Mouse (Mus musculus): ENCODE results near the gene Dcdc2b. TPM values are rescaled to one million over a fixed set of nuclear protein-coding genes. Genes with fewer than 3 reads are reported as not detected.
A peak's percentile ranks its signal among the peaks of the same experiment; 100 is the strongest.

Gene Dcdc2b
- total RNA-seq, 2 experiments from 2014 or later = 5.7 to 7.4 TPM

DNA sequence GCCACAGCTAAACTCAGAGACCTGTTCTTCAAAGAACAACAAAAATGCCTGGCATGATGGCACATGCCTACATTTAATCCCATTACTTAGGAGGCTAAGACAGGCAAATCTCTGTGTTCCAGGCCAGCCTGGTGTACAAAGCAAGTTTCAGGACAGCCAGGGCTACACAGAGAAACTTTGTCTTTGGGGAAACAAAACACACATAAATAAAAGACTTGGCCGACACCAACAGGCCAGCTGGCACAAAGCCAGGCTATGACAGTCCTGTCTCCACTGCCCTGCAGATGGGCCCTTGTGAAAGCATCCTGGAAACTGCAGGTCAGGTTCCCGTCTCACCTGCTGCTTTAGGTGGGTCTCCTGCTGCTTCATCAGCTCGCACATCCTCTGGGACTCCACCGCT, 16.9 kb upstream of the Dcdc2b start:
- peak overlapping the region; percentile 40; the same call in 1 of the 2 replicates for H3K27ac ChIP-seq
- H3K4me3 ChIP-seq = no peak overlapping the region
- DNase-seq (ENCODE audit: low spot score in 2 of 2) = no peak
- TF ChIP-seq CTCF (conservative IDR thresholded peaks at IDR 0.05) = no peak

DNA sequence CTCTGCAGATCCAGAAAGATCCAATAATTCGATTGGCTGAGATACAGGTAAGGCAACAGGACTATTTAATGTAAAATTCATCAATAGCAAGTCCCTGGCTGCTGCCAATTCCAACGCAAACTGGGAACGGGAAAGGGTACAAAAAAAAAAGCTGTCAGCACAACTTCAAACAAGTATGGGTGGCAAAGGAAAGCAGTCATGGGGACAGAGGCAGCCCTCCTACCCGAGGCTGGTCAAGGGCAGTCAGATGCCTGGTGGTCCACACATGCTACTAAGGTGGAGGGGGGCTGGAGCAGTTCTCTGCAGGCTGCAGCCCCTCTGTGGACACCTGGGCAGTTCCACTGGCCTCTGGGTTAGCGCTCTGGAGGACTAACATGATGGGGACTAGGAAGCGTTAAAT, 12.0 kb upstream of the Dcdc2b start:
- DNase-seq (ENCODE audit: low spot score in 2 of 2) = no peak
- Histone ChIP-seq H3K27ac (peak overlapping the region; percentile 98; the same call in 1 of the 2 replicates), H3K4me3 (no peak overlapping the region)
- TF ChIP-seq CTCF (conservative IDR thresholded peaks at IDR 0.05) = no peak

DNA sequence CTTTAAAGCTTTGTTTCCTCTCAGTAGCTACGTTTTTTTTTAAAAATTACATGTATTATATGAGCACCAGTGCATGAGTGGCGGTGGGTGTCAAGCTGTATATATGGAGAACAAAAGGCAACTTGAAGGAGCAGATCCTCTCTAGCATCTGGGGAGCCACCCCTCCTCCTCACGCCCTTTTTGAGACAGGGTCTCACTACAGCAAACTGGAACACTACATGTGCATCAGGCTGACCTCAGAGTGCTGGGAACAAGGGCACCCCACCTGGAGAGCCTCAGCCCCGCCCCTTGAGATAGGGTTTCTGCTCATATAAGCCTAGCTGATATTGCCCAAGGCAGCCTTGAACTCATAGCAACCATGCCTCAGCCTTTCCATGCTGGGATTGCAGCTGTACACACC, 11.4 kb upstream of the Dcdc2b start:
- Histone ChIP-seq H3K27ac (peak overlapping the region; percentile 98), H3K4me3 (no peak overlapping the region)
- no peak for TF ChIP-seq CTCF (conservative IDR thresholded peaks at IDR 0.05)
- no peak for DNase-seq (ENCODE audit: low spot score in 2 of 2)

DNA sequence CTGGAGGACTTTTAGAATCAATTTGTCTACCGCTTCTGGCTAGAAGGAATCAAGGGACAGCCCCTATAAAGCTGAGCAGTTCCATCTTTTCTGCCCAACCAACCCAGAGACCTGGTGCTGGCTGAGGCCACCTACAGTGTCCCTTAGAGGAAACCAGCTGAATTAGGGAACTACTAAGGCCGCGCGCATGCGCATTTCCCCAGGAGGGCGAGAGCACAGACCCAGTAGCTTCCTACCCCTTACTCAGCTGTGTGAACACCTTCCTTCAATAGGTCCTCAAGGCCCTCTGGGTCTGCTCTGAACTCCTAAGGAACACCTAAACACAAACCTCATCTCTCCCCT, 10.9 kb upstream of the Dcdc2b start:
- DNase-seq (ENCODE audit: low spot score in 2 of 2) = peak in 1 of 2 experiments; percentile 49
- Histone ChIP-seq H3K4me3 (peak overlapping the region; percentile 90), H3K27ac (peak overlapping the region; percentile 98)
- no peak for TF ChIP-seq CTCF (conservative IDR thresholded peaks at IDR 0.05)

DNA sequence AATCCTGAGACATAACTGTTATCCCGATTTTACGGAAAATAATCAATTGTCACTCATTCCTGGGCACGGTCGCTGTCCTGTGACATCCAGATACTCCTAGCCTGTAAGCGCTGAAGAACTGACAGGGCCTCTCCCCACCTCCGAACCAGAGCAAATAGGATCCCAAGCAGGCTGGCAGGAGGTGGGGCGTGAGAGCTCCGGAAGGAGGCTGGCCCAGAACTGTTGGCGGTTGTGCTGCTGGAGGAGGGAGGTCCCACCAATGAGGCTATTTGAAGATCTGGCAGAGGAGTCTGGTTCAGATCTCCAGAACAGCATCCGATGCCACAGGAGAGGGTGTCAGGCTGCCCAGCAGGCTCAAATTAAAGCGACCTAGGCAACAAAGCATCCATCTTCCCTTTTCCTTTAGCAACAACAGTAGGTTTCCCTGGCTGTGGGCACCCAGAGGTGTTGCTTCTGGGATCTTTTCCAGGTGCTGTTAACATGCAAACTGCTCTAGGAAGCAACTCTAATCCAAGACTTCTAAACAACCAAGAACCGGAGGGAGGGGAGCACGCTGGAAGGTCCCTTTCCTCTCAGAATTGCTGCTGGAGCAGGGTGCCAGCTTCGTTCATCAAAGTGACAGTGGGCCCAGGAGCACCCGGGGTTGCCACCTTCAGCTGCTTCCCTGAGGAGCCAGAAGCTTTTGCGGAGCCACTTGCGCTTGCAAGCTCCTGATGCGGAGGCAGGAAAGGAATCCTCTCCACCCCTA, 10.4 kb upstream of the Dcdc2b start:
- peak overlapping the region; percentile 98 for H3K27ac ChIP-seq
- no peak for TF ChIP-seq CTCF (conservative IDR thresholded peaks at IDR 0.05)
- peak; percentile 90 to 95 for DNase-seq (ENCODE audit: low spot score in 2 of 2)
- peak overlapping the region; percentile 90 for H3K4me3 ChIP-seq

DNA sequence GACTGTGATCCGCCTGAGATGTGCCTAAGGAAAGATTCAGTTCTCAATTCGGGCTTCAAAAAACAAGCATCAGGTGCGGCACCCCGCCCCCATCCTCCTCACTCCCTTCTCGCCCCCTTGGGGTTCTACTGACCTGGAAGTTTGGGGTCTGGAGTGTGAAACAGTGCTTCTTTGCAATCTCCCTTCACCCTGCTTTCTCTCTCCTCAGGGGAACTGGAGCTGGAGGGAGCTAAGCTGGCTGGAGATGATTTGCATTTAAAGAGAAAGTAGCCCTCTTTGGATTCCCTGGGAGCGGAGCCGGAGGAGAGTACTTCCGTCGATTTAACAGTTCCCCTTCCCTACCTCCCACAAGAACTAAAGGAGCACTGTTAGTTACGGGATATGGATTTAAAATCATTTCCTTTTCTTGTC, 9.6 kb upstream of the Dcdc2b start, which contains the start of gene Ccdc28b:
Ccdc28b (minus strand) TSS at position 267 of the 411 bp plus-strand sequence.
- peak; percentile 64 to 71 for DNase-seq (ENCODE audit: low spot score in 2 of 2)
- TF ChIP-seq CTCF (conservative IDR thresholded peaks at IDR 0.05) = no peak
- Histone ChIP-seq H3K4me3 (peak within 1 kb of the TSS; percentile 90), H3K27ac (peak within 1 kb of the TSS; percentile 98)

DNA sequence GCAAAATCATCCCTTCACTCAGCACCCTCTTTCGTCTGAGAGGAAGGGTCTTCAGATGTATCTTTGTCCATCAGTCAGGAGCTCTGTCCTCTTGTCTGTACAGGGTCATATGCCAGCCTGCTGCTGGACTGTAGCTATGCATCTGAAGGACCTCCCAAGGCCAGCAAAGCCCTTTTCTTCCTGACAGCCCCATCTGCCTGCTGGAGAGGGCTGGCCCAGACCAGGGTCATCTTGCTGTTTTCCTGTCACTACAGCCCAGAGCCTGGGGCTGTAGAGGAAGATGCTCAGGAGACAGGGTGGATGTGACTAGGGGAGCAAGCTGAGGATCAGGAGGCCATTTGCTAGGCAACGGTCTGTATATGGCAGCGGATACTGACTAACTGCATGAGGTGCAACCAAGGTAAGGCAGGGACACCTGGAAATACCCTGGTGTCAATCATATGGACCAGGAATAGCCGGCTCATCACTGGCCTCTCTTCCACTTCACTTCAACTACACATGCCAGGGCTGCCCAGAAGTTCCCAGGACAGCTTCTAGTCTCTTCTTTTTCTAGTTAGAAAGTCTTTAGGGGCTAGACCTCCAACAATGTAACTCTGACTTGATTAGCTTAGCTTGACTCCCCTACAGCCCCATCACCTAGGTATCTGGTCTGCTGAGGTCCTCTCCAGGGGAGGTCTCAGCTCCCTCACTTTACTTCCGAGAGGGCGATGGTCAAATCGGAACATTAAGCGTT, 8.9 kb upstream of the Dcdc2b start:
- no peak for DNase-seq (ENCODE audit: low spot score in 2 of 2)
- Histone ChIP-seq H3K27ac (peak overlapping the region; percentile 98), H3K4me3 (peak overlapping the region; percentile 90)
- no peak for TF ChIP-seq CTCF (conservative IDR thresholded peaks at IDR 0.05)

DNA sequence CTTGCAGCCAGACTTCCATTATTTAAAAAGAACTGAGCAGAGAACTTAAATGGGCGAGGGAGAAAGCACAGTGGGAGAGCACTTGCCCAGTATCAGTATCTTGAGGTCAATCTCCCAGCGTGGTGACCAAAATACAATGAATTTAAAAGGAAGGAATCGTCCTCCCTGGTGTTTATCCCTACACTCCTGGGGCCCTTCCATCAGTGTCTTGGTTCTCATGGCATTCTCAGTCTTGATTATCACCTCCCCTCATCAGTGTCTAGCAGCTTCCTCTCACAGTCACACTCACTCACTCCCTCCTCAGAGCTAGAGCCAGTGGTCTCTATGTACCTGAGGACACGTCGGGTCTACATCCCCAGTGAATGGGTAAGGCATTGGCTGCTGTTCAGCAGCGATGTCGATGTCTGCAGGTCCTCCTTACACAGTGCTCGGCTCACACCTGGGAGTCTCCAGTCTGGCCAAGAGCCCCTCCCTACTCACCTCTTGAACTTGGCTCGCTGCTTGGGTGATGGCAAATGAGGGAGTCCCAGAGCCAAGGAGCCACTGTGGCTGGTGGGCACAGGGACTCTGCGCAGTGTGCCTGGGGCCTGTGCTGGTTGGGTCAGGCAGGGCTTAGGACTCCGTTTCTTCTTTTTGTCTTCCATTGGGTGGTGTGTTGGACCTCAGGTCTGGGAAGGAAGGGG, 8.2 kb upstream of the Dcdc2b start:
- Histone ChIP-seq H3K4me3 (peak overlapping the region; percentile 90), H3K27ac (peak overlapping the region; percentile 98)
- peak; percentile 28; the same call in 1 of the 2 replicates for TF ChIP-seq CTCF (conservative IDR thresholded peaks at IDR 0.05)
- DNase-seq (ENCODE audit: low spot score in 2 of 2) = no peak

DNA sequence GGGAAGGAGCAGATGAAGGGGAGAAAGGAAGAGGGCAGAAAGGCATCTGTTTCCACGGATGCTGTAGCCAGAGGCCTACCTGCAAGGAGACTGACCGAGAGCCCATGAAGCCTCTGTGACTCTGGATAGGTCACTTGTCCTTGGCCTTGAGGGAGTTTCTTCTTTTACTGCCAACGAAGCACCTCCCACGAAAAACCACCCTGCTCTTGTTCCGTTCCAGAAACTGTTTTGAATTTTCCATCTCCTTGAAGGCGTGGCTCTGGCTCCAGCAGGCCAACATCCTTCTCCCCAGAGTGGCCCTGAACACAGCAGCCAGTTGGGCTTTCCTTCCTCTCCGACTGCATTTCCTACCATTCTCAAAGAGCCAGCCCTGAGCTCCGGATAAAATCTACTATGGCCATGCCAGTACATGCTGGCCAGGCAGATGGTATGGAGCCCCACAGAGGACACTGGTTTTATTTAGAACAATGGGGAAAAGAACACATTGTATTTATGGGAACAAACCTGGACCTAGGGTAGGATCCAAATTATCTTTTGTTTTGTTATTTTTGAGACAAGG, 7.3 kb upstream of the Dcdc2b start:
- Histone ChIP-seq H3K4me3 (peak overlapping the region; percentile 90), H3K27ac (peak overlapping the region; percentile 98)
- TF ChIP-seq CTCF (conservative IDR thresholded peaks at IDR 0.05) = no peak
- DNase-seq (ENCODE audit: low spot score in 2 of 2) = no peak

DNA sequence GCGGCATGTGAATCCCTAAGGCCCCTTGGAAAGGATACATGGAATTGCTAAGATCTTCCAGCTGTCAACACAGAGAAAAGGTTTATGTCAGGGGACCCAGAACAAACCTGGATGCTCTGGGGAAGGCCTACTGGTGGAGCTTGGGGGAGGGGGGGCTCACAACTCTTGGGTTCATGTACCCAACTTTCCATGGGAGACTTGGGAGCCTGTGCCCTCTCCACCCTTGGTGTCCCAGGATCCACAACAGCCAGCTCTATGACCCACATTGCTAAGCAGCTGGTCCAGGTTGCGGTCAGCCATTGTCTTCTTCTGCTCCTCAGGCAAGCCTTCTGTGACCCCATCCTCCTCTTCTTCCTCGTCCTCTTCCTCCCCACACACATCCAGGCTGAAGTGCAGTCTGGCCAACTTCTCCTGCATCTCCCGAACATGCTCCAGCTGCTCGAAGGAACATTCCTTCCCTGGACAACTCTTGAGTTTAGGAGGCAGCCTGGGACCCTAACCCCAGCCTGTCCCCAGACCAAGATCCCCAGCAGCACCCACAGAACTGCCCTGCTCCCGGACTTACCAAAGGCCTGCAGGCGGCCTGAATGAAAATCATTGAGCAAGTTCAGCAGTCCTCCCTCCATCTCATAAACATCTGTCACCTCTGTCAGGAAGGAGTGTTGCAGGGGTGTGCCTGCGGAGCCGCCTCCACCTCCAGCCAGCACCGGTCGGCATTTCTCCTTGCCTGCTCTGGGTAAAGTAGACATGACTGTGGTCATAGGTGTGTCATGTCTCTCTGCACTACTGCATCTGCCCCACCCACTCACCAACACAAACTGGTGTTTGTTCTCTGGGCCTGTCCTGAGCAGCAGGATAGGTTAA, 6.6 kb upstream of the Dcdc2b start:
- Histone ChIP-seq H3K4me3 (peak overlapping the region; percentile 38), H3K27ac (peak overlapping the region; percentile 98)
- DNase-seq (ENCODE audit: low spot score in 2 of 2) = no peak
- no peak for TF ChIP-seq CTCF (conservative IDR thresholded peaks at IDR 0.05)

DNA sequence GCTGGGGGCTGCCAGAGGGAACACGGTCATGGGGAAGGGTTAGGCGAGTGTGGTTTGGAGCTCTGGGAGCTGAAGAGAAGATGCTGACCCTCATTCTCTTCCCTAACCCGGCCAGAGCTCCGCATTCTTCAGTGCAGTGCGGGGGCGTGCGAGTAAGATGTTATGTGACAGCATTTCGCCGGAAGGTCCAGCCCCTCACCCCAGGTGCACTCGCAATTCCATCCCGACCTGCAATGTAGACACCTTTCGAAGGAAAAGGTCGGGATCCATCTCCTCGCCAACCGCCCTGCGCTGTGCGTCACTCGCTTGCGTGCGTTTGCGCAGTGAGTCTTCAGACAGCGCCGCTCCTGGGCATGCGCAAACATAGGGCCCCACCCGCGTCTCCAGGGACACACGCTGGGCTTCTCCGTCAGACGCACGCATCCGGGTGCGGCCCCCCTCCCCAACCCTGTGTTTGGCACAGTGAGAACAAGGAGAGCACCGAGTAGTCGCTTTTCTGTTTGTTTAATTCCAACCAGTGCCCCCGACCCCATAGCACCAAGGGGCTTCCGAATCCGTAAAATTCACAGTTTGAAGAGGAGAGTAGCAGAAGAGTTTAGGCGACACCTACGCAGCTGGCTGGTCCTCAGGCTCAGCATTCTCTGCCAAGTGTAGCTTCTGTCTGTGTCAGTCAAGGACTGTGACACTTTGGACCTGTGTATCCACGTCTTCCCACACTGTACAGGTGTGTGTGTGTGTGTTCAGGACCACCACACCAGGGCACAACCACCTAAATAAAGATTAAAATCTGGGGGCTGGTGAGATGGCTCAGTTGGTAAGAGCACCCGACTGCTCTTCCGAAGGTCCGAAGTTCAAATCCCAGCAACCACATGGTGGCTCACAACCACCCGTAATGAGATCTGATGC, 5.0 kb upstream of the Dcdc2b start, which contains the start of gene Iqcc:
Iqcc (minus strand) TSS at position 314 of the 906 bp plus-strand sequence.
- Histone ChIP-seq H3K4me3 (peak within 1 kb of the TSS; percentile 67), H3K27ac (peak within 1 kb of the TSS; percentile 98)
- peak; percentile 97 to 98 for DNase-seq (ENCODE audit: low spot score in 2 of 2)
- TF ChIP-seq CTCF (conservative IDR thresholded peaks at IDR 0.05) = peak; percentile 28

Measured in layer of hippocampus, adult 2 months (tissue).